Mouse (Mus musculus) gastrocnemius, adult 8-10 months (tissue): ENCODE data around the gene Gm21698. TPM values are rescaled to one million over a fixed set of nuclear protein-coding genes. Genes with fewer than 3 reads are reported as not detected.
"Not testable (repeated sequence)": the region's sequence is repeated elsewhere in the genome, so short reads cannot be mapped to it uniquely, and the experiment has no call there.

ENCODE experiments used
- DNase-seq, 2 experiments: peaks; one replicate each; pipeline ENCODE4 v3.0.0; 2022; ENCODE audit warnings: low spot score in 2 of 2
- total RNA-seq, 4 experiments: library from RNA; stranded (reverse); gene quantifications; 2 replicates each; pipeline ENCODE4 v1.2.4; 2022

Gm21698 gene
- total RNA-seq, result not detected

GRCm38 (mm10) chr5:25988550-25988949 lies at the start of gene Gm21698:
Gm21698 (minus strand) TSS chr5:25988650.
- DNase-seq, result not testable (repeated sequence)

DNA sequence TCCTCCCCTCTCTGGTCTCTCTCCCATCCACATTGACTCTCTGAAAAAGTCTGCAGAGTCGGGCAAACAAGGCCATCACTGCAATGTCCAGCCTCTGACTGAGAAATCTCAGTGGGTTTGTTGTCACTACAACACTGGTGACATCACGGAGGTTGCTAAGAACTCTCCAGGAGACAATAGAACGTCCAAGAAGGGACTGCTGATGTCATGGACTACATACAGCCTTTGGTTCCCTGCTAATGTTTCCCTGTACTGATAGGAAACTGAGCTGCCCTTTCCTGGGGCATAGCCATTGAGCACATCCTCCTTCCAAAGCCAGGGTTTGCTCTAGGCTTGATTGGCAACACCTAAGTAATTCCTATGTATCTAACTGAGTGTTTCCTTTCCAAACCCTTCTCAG lies 34.4 kb upstream of the Gm21698 start, which contains the start of gene Gm5862:
Gene Gm5862, minus strand, starts transcription at position 101 of the 400 bp plus-strand sequence.
- DNase-seq, result not testable (repeated sequence)

GRCm38 (mm10) chr5:26007697-26008096 lies 19.2 kb upstream of the Gm21698 start:
- not testable (repeated sequence) for DNase-seq

DNA sequence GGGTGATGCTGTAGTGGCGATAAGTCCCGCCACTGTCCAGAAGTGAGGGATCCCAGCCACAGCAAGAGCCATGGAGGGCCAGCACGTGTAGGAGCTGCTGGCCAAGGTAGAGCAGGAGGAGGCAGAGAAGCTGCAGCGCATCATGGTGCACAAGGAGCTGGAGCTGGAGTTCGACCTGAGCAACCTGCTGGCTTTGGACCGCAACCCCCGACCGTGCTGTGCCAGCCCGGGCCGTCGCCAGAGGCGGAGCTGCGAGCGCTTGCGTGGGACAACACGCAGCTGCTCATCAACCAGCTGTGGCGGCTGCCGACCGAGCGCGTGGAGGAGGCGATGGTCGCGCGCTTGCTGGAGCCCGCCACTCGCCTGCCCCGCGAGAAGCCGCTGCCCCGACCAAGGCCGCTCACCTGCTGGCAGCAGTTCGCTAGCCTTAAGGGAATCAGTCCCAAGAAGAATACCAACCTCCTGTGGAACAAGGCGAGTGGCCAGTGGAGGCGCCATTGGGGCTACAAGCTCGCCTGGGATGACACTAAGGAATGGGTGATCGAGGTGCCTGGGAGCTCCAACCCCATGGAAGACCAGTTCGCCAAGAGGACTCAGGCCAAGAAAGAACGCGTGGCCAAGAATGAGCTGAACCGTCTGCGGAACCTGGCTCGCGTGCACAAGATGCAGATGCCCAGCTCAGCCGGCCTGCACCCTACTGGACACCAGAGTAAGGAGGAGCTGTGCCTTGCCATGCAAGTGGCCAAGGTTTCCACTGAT lies 18.7 kb upstream of the Gm21698 start:
- DNase-seq, result not testable (repeated sequence)

- DNase-seq, result not testable (repeated sequence)
These were observed 16.2 kb upstream of the Gm21698 start, which contains the start of gene Gm1979 for GRCm38 (mm10) chr5:26004698-26005097. Gm1979 (minus strand) TSS chr5:26004798.

DNA sequence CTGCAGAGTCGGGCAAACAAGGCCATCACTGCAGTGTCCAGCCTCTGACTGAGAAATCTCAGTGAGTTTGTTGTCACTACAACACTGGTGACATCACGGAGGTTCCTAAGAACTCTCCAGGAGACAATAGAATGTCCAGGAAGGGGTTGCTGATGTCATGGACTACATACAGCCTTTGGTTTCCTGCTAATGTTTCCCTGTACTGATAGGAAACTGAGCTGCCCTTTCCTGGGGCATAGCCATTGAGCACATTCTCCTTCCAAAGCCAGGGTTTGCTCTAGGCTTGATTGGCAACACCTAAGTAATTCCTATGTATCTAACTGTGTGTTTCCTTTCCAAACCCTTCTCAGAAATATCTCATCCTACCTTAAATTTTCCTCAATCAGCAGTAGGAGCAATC lies 15.9 kb downstream of the Gm21698 start, which contains the start of gene Gm21680:
Gene Gm21680, minus strand, starts transcription at position 101 of the 400 bp plus-strand sequence.
- not testable (repeated sequence) for DNase-seq

DNA sequence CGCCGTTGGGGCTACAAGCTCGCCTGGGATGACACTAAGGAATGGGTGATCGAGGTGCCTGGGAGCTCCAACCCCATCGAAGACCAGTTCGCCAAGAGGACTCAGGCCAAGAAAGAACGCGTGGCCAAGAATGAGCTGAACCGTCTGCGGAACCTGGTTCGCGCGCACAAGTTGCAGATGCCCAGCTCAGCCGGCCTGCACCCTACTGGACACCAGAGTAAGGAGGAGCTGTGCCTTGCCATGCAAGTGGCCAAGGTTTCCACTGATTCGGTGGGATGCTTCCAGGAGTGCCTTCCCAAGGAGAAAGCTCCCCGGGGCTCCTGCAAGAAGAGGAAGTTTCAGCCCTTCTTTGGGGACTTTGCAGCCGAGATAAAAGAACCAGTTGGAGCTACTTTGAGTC lies 31.4 kb downstream of the Gm21698 start:
- DNase-seq, result not testable (repeated sequence)

DNA sequence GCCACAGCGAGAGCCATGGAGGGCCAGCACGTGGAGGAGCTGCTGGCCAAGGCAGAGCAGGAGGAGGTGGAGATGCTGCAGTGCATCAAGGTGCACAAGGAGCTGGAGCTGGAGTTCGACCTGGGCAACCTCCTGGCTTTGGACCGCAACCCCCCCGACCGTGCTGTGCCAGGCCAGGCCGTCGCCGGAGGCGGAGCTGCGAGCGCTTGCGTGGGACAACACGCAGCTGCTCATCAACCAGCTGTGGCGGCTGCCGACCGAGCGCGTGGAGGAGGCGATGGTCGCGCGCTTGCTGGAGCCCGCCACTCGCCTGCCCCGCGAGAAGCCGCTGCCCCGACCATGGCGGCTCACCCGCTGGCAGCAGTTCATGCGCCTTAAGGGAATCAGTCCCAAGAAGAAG lies 31.8 kb downstream of the Gm21698 start:
- not testable (repeated sequence) for DNase-seq

GRCm38 (mm10) chr5:25954317-25954716 lies 34.1 kb downstream of the Gm21698 start, which contains the start of gene Gm21671:
Gm21671 (minus strand) TSS chr5:25954417.
- not testable (repeated sequence) for DNase-seq

GRCm38 (mm10) chr5:25945391-25945790 lies 43.1 kb downstream of the Gm21698 start:
- DNase-seq, result not testable (repeated sequence)

GRCm38 (mm10) chr5:25942281-25942680 lies 46.2 kb downstream of the Gm21698 start, which contains the start of gene Gm21663:
Gm21663 (minus strand) TSS chr5:25942381.
- not testable (repeated sequence) for DNase-seq

Other genes with a start within 250 kb of the Gm21698 start
- 10 to 100 TPM in 3 of 4 experiments, 1 to 10 TPM in 1; 7.9 to 28.0 (median 20.0) TPM for gene Actr3b, start 228.7 kb downstream of the Gm21698 start, total RNA-seq
- gene Gm21663, start 46.3 kb downstream of the Gm21698 start, total RNA-seq, result not detected
- not detected for gene Gm21671, start 34.2 kb downstream of the Gm21698 start, total RNA-seq
- gene Gm21680, start 16.0 kb downstream of the Gm21698 start, total RNA-seq, result not detected
- gene Gm1979, start 16.1 kb upstream of the Gm21698 start, total RNA-seq, result not detected
- not detected for gene Gm5862, start 34.3 kb upstream of the Gm21698 start, total RNA-seq
- gene Speer4a, start 50.9 kb upstream of the Gm21698 start, total RNA-seq, result not detected
- not detected for gene Gm7347, start 69.9 kb upstream of the Gm21698 start, total RNA-seq
- gene Gm10471, start 100.6 kb upstream of the Gm21698 start, total RNA-seq, result not detected
- gene 5031410I06Rik, start 116.7 kb upstream of the Gm21698 start, total RNA-seq, result not detected
- gene Gm10220, start 132.8 kb upstream of the Gm21698 start, total RNA-seq, result not detected